Comparison of ENCODE assay signal across 7 mouse cellular contexts in genomic region chr1:193370096-193370495, GRCm38 (mm10). TPM values are rescaled to one million over a fixed set of nuclear protein-coding genes. Genes with fewer than 3 reads are reported as not detected.
A peak's percentile ranks its signal among the peaks of the same experiment; 100 is the strongest.
DNase-seq lines count a peak whose midpoint lies in the region; ATAC-seq and TF ChIP-seq lines count a peak whose summit lies in the region.

Gene Camk1g (minus strand): TSS chr1:193370298.

- H3K27ac ChIP-seq in lung, postnatal 0 days (ENCODE audit: low read length), result no peak within 1 kb of the TSS
- H3K27ac ChIP-seq in embryonic facial prominence, embryonic 14.5 days (replicated peaks; ENCODE audit: low read depth, low read length), result peak within 1 kb of the TSS; percentile 46; the same call in 1 of the 2 replicates
- no peak within 1 kb of the TSS for H3K27ac ChIP-seq in intestine, embryonic 15.5 days
- H3K27ac ChIP-seq in liver, embryonic 13.5 days, result no peak within 1 kb of the TSS

- peak; percentile 77 for ATAC-seq in lung, postnatal 0 days
- ATAC-seq in embryonic facial prominence, embryonic 14.5 days (ENCODE audit: low read depth), result peak; percentile 94
- peak; percentile 88 for ATAC-seq in intestine, embryonic 15.5 days
- no peak for ATAC-seq in liver, embryonic 13.5 days (ENCODE audit: low read depth)

- H3K36me3 ChIP-seq in lung, postnatal 0 days (ENCODE audit: insufficient read depth, low read length), result no peaks in the 10 kb centered on the region
- H3K36me3 ChIP-seq in embryonic facial prominence, embryonic 14.5 days (ENCODE audit: control insufficient read depth, insufficient read depth, low read length), result no peaks in the 10 kb centered on the region
- no peaks in the 10 kb centered on the region for H3K36me3 ChIP-seq in intestine, embryonic 15.5 days
- H3K36me3 ChIP-seq in liver, embryonic 13.5 days, result no peaks in the 10 kb centered on the region

- H3K4me2 ChIP-seq in lung, postnatal 0 days (replicated peaks; ENCODE audit: low read depth, low read length), result peak within 1 kb of the TSS; percentile 46
- H3K4me2 ChIP-seq in embryonic facial prominence, embryonic 14.5 days (ENCODE audit: low read depth, low read length), result peak within 1 kb of the TSS; percentile 63
- peak within 1 kb of the TSS; percentile 58 for H3K4me2 ChIP-seq in intestine, embryonic 15.5 days (replicated peaks)
- H3K4me2 ChIP-seq in liver, embryonic 13.5 days, result peak within 1 kb of the TSS; percentile 19

- no peak for TF ChIP-seq EP300 in lung, postnatal 0 days (IDR thresholded peaks at IDR 0.05)

- intact Hi-C loops in gastrocnemius, postnatal 14 days (cut with DNase I; ENCODE audit: low total_unique reads), result loop anchor here (5.0 kb wide), 1 partner anchor 113 kb away; no protein-coding TSS in a partner anchor

- DNase-seq in lung, postnatal 0 days (ENCODE audit: low spot score), result peak; percentile 86
- no peak for DNase-seq in lung, adult 18-20 months
- DNase-seq in embryonic facial prominence, embryonic 14.5 days (ENCODE audit: low spot score), result peak; percentile 90
- no peak for DNase-seq in liver, embryonic 13.5 days
- no peak for DNase-seq in gastrocnemius, postnatal 14 days
- no peak for DNase-seq in gastrocnemius, adult 8-10 months (ENCODE audit: low spot score in 2 of 2)

- no peaks in the 10 kb centered on the region for H3K4me1 ChIP-seq in lung, postnatal 0 days (ENCODE audit: insufficient read depth, low read depth, low read length)
- H3K4me1 ChIP-seq in embryonic facial prominence, embryonic 14.5 days (ENCODE audit: control insufficient read depth, insufficient read depth, low read length), result peaks cover 21% of the 10 kb centered on the region
- H3K4me1 ChIP-seq in intestine, embryonic 15.5 days (replicated peaks), result no peaks in the 10 kb centered on the region
- H3K4me1 ChIP-seq in liver, embryonic 13.5 days (replicated peaks), result no peaks in the 10 kb centered on the region

- H3K4me3 ChIP-seq in lung, postnatal 0 days (ENCODE audit: low read depth, low read length), result peak within 1 kb of the TSS; percentile 32
- peak within 1 kb of the TSS; percentile 57 for H3K4me3 ChIP-seq in embryonic facial prominence, embryonic 14.5 days (ENCODE audit: low read depth, low read length)
- peak within 1 kb of the TSS; percentile 37 for H3K4me3 ChIP-seq in intestine, embryonic 15.5 days (replicated peaks)
- no peak within 1 kb of the TSS; the same call in 1 of the 2 replicates for H3K4me3 ChIP-seq in liver, embryonic 13.5 days (replicated peaks)

- H3K9me3 ChIP-seq in lung, postnatal 0 days (ENCODE audit: low read length), result no peaks in the 10 kb centered on the region
- no peaks in the 10 kb centered on the region for H3K9me3 ChIP-seq in embryonic facial prominence, embryonic 14.5 days (ENCODE audit: control insufficient read depth, low read length)
- no peaks in the 10 kb centered on the region for H3K9me3 ChIP-seq in intestine, embryonic 15.5 days
- no peaks in the 10 kb centered on the region for H3K9me3 ChIP-seq in liver, embryonic 13.5 days (replicated peaks)

- 0 out of 2 replicates have a peak within 1 kb of the TSS, but pooled peaks have one; percentile 23 for H3K9ac ChIP-seq in lung, postnatal 0 days (replicated peaks; ENCODE audit: low read depth)
- H3K9ac ChIP-seq in embryonic facial prominence, embryonic 14.5 days (ENCODE audit: low read depth, low read length), result peak within 1 kb of the TSS; percentile 69
- H3K9ac ChIP-seq in intestine, embryonic 15.5 days, result peak within 1 kb of the TSS; percentile 38; the same call in 1 of the 2 replicates
- H3K9ac ChIP-seq in liver, embryonic 13.5 days, result no peak within 1 kb of the TSS

- no peak for TF ChIP-seq CTCF in lung, postnatal 0 days (IDR thresholded peaks at IDR 0.05)

- 6% methylated on average over 2 of the region's 2 CpGs for WGBS in lung, postnatal 0 days
- 0% methylated on average over 2 of the region's 2 CpGs for WGBS in embryonic facial prominence, embryonic 14.5 days
- WGBS in intestine, embryonic 15.5 days, result 6% methylated on average over 2 of the region's 2 CpGs
- 13% methylated on average over 2 of the region's 2 CpGs for WGBS in liver, embryonic 13.5 days (ENCODE audit: insufficient replicate concordance)

- H3K27me3 ChIP-seq in lung, postnatal 0 days (replicated peaks; ENCODE audit: insufficient read depth, low read length), result no peaks in the 10 kb centered on the region
- H3K27me3 ChIP-seq in embryonic facial prominence, embryonic 14.5 days (replicated peaks; ENCODE audit: control insufficient read depth, insufficient read depth, low read length), result no peaks in the 10 kb centered on the region
- no peaks in the 10 kb centered on the region for H3K27me3 ChIP-seq in intestine, embryonic 15.5 days (replicated peaks)
- H3K27me3 ChIP-seq in liver, embryonic 13.5 days, result no peaks in the 10 kb centered on the region; the same call in 1 of the 2 replicates

RNA-seq across cellular contexts. Expression of gene Camk1g, which starts in this region (rescaled TPM):
- polyA plus RNA-seq in lung, postnatal 0 days (2015; fragmentation: Nextera tagmentation; extraction: Ambion mirVana), result 14.4 and 15.9 TPM in 2 replicates
- polyA plus RNA-seq in embryonic facial prominence, embryonic 14.5 days (2014; fragmentation: Nextera tagmentation; extraction: Ambion mirVana), result 11.9 and 13.1 TPM in 2 replicates
- polyA plus RNA-seq in intestine, embryonic 15.5 days (2015; fragmentation: Nextera tagmentation; extraction: Ambion mirVana), result 5.2 and 6.8 TPM in 2 replicates
- polyA plus RNA-seq in liver, embryonic 13.5 days (2015; fragmentation: Nextera tagmentation; extraction: Ambion mirVana), result 0.35 and 0.59 TPM in 2 replicates
- total RNA-seq in gastrocnemius, postnatal 14 days (2021), result under 1 TPM; 0.18 to 0.33 TPM
- under 1 TPM in 2 of 4 experiments, not detected in 2; 0.19 to 0.27 TPM for total RNA-seq in gastrocnemius, adult 8-10 months (2022)

Comparison
In these comparisons a context has a peak if more than half of its experiments do, and no peak if none do; other contexts are left out.
1. DNase-seq: peak in lung, postnatal 0 days (single experiment) and embryonic facial prominence, embryonic 14.5 days (single experiment); none in lung, adult 18-20 months (0 of 2), liver, embryonic 13.5 days (single experiment), gastrocnemius, postnatal 14 days (single experiment) and gastrocnemius, adult 8-10 months (0 of 2).
2. Peak in every context shown above with its lines, with median percentiles within 50 percentile points of each other: H3K4me2 ChIP-seq.